Mouse (Mus musculus): ENCODE measurements at regions not wholly inside any gene's neighbourhood (a gene's known extent, or its start where the extent isn't known, plus 50 kb on each side); places are given as distances from the start of the nearest gene placed in this dataset.

GRCm38 (mm10) chrX:166964656-166965582, 244.2 kb downstream of the Tmsb4x start:
- DNase-seq: no peak

- peak; percentile 1 for DNase-seq
Measured at GRCm38 (mm10) chrX:166952528-166953189, 256.5 kb downstream of the Tmsb4x start.

- DNase-seq: no peak
Measured at GRCm38 (mm10) chrX:166951011-166951410, 258.1 kb downstream of the Tmsb4x start.

- DNase-seq: no peak
Measured at GRCm38 (mm10) chrX:166945915-166946314, 263.2 kb downstream of the Tmsb4x start.

- DNase-seq: no peak
Measured at GRCm38 (mm10) chrX:166945476-166945875, 263.6 kb downstream of the Tmsb4x start.

- no peak for DNase-seq
Measured at GRCm38 (mm10) chrX:166933766-166934165, 275.3 kb downstream of the Tmsb4x start.

- DNase-seq: no peak
Measured at GRCm38 (mm10) chrX:166932472-166932871, 276.6 kb downstream of the Tmsb4x start.

DNA sequence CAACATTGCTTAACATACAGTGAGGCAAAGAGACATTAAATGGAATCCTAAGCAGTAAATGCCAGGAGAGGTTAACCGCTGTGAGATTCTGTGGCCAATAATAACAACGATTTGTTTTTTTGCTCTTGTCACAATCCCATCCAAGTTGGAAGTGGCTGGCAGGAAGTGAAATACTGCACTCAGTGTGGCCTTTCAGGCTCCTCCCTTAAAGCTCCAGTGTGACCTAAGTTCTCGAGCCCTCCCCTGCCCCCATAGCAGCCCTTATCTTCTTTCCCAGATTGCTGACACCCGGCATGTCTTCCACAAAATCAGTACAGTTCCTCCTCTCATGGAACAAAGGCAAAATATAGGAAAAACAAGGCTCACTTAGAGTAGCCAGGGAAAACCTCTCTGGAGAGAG, 278.1 kb downstream of the Tmsb4x start:
- no peak for DNase-seq

GRCm38 (mm10) chrX:166929716-166930420, 279.2 kb downstream of the Tmsb4x start:
- peak; percentile 15 for DNase-seq

GRCm38 (mm10) chrX:166915356-166915953, 293.7 kb downstream of the Tmsb4x start:
- no peak for DNase-seq

DNA sequence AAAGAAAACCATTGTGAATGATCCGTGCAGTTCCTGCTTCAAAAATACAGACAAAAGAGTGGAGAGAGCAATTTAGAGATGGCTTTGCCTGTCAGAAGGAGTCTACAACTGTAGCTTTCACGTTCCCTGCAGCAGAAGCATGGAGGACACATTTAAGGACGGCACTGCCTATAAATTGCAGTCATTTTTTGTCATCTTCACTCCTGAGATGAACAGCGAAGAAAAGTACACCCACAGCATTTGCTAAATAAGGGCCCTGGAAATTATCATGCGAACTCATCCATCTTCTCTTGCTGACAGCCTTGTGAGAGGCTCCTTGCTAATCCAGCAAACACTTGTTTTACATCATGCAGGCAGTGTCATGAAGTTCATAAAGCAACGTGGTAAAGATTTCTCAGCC, 302.5 kb downstream of the Tmsb4x start:
- DNase-seq: no peak

GRCm38 (mm10) chrX:166900761-166901160, 308.4 kb downstream of the Tmsb4x start:
- no peak for DNase-seq

DNA sequence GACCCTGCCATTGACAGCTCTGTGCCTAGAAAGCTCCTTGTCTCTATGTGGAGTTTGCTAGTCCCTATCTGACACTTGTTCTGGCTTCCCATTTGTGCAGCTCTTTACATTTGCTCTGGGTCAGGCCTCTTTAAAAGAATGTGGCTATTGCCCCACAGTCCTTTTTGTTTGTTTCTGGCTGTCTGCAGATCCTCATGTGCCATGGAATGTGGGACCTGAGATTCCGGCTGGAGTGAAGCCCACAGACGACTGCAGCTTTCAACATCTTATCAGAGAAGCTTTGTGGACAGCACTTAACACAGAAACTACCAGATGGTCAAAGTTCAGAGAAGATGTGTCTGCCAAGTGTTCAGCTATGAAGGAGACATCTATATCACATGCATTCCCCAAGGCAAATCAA, 309.7 kb upstream of the Egfl6 start:
- no peak for DNase-seq

DNA sequence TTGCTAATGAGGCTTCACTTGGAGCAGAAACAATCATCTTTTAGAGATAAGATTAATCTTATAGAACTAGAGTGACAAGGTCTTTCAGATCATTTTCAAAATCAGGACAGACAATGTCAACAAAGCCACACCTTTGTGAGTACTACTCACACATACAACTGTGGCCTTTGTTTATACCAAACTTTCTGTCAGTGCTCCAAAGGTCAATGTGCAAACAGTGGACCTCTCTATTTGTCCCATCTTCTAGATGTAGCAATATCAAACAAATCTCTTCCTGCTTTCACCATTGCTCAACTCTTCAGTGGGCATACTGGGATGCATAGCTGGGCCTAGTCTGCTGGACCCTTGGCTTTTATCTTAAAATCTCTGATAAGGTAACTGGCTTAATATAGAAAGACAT, 300.9 kb upstream of the Egfl6 start:
- no peak for DNase-seq

DNA sequence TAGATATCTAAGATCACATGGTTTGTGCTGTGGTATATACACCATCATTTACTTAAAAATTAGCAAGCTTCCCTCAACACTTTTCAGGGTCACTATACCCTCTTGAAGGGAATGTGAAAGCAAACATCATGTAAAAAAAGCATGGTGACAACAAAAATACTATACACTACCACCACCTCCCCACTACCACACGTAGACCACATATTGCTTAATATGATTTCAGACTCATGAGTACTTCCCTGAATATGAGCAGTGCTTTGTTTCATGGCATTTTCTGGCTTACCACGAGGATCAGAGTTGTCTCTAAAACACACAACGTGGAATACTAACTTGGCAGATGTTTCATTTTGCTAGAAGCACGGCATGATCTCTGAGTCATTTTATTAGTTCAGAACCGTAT, 284.0 kb upstream of the Egfl6 start:
- no peak for DNase-seq

GRCm38 (mm10) chrX:166867692-166868091, 282.2 kb upstream of the Egfl6 start:
- DNase-seq: no peak

Measured in retina, postnatal 1 day (tissue).